Mouse (Mus musculus): Measurements from ENCODE around the gene Gm49322. TPM values are rescaled to one million over a fixed set of nuclear protein-coding genes. Genes with fewer than 3 reads are reported as not detected.

Gm49322 gene
- polyA plus RNA-seq, 1 experiment from 2014 or later = 5.9 TPM

DNA sequence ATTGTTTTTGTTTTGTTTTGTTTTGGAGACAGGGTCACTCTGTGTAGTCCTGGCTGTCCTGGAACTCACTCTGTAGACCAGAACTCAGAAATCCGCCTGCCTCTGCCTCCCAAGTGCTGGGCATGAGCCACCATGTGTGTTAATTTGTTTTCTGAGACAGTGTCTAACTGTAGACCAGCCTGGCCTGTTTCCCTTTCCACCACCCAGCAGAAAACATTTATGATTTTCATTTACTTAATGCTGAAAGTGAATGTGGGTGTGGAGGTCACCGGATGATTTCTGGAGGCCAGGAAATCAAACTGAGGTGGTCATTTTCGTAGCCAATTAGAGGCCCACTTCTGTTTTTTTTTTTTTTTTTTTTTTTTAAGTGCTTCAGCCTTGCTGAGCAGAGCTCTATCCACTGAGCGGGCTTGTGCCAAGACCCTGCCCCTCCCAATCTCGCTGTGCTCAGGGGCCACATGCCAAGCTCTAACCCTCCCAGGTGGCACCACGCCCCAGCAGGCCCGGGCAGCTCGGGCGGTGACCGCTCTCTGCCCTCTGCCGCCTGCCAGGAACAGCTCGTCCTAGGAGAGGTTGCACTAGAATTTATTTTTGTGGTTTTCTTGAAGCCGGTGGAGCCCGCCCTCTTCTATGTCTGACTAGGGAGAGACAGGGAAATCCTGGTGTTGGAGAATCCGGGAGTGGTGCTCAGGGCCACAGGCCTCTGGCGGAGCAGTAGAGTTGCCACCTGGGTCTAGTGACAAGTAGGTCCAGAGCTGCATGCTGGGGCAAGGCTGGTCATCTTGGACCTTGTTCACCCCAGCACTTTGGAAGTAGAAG, 58.6 kb downstream of the Gm49322 start:
- H3K36me3 ChIP-seq (replicated peaks) = peaks cover 40% of the 10 kb centered on the region
- WGBS = 46% methylated on average over 16 of the region's 16 CpGs
- no peaks in the 10 kb centered on the region for H3K27me3 ChIP-seq
- no peaks in the 10 kb centered on the region for H3K9me3 ChIP-seq
- peak; percentile 37; the same call in 1 of the 2 replicates for ATAC-seq (ENCODE audit: low FRiP score)
- peak overlapping the region; percentile 32 for H3K27ac ChIP-seq
- H3K4me3 ChIP-seq (replicated peaks) = no peak overlapping the region
- no peak overlapping the region for H3K9ac ChIP-seq
- H3K4me2 ChIP-seq = no peak overlapping the region
- H3K4me1 ChIP-seq = peaks cover 18% of the 10 kb centered on the region

DNA sequence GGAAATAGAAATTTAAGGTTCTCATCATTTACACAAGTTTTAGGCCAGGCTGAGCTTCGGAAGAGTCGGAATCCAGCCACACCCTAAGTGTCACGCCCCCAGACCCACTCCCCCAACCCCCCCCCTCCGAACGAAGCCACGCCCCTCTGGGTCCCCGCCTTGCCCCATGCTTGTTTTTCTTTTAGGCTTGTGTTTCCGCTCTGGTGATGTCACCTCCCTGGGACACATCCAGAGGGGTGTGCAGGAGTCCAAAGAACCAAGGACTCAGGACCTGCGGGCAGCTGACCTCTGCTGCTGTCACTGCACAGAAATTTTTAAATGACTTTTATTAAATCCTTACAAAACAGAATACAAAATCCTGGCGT, 59.2 kb downstream of the Gm49322 start:
- 21% methylated on average over 10 of the region's 10 CpGs for WGBS

More for the DNA sequence above, 59.2 kb downstream of the Gm49322 start:
- no peak overlapping the region; the same call in 1 of the 2 replicates for H3K27ac ChIP-seq
- no peak overlapping the region for H3K4me3 ChIP-seq (replicated peaks)
- H3K27me3 ChIP-seq = no peaks in the 10 kb centered on the region
- H3K4me1 ChIP-seq = peaks cover 18% of the 10 kb centered on the region
- ATAC-seq (ENCODE audit: low FRiP score) = no peak
- no peak overlapping the region for H3K4me2 ChIP-seq
- peaks cover 46% of the 10 kb centered on the region for H3K36me3 ChIP-seq (replicated peaks)
- H3K9ac ChIP-seq = no peak overlapping the region
- H3K9me3 ChIP-seq = no peaks in the 10 kb centered on the region

Small RNAs within 50 kb of the gene (microRNA-seq; reads per million reads assigned to microRNA genes)
- gene Mir6912 = 0.73 reads per million

Other genes starting within 250 kb of the Gm49322 start
- gene Plk5, start 249.6 kb upstream of the Gm49322 start, polyA plus RNA-seq (2016; fragmentation: Nextera tagmentation; extraction: Ambion mirVana) = 0.23 and 0.40 TPM in 2 replicates
- gene Mex3d, start 218.4 kb upstream of the Gm49322 start, polyA plus RNA-seq (2016; fragmentation: Nextera tagmentation; extraction: Ambion mirVana) = 17.3 and 21.3 TPM in 2 replicates
- gene Mbd3, start 206.5 kb upstream of the Gm49322 start, polyA plus RNA-seq (2016; fragmentation: Nextera tagmentation; extraction: Ambion mirVana) = 312 and 327 TPM in 2 replicates
- gene Uqcr11, start 199.2 kb upstream of the Gm49322 start, polyA plus RNA-seq (2016; fragmentation: Nextera tagmentation; extraction: Ambion mirVana) = 371 and 400 TPM in 2 replicates
- gene Tcf3, start 172.4 kb upstream of the Gm49322 start, polyA plus RNA-seq (2016; fragmentation: Nextera tagmentation; extraction: Ambion mirVana) = 203 and 205 TPM in 2 replicates
- 0.68 and 0.83 TPM in 2 replicates for gene Onecut3, start 111.2 kb upstream of the Gm49322 start, polyA plus RNA-seq (2016; fragmentation: Nextera tagmentation; extraction: Ambion mirVana)
- 0.46 and 0.64 TPM in 2 replicates for gene Atp8b3, start 66.9 kb upstream of the Gm49322 start, polyA plus RNA-seq (2016; fragmentation: Nextera tagmentation; extraction: Ambion mirVana)
- gene Rexo1, start 44.5 kb upstream of the Gm49322 start, polyA plus RNA-seq (2016; fragmentation: Nextera tagmentation; extraction: Ambion mirVana) = 31.0 and 36.0 TPM in 2 replicates
- 8.7 and 9.5 TPM in 2 replicates for gene Klf16, start 28.7 kb upstream of the Gm49322 start, polyA plus RNA-seq (2016; fragmentation: Nextera tagmentation; extraction: Ambion mirVana)
- gene Abhd17a, start 15.7 kb upstream of the Gm49322 start, polyA plus RNA-seq (2016; fragmentation: Nextera tagmentation; extraction: Ambion mirVana) = 84.2 and 89.6 TPM in 2 replicates
- 63.7 and 67.8 TPM in 2 replicates for gene Scamp4, start 3.1 kb upstream of the Gm49322 start, polyA plus RNA-seq (2016; fragmentation: Nextera tagmentation; extraction: Ambion mirVana)
- 5.3 and 6.0 TPM in 2 replicates for gene Adat3, start 3.1 kb upstream of the Gm49322 start, polyA plus RNA-seq (2016; fragmentation: Nextera tagmentation; extraction: Ambion mirVana)
- gene Csnk1g2, start 16.8 kb downstream of the Gm49322 start, polyA plus RNA-seq (2016; fragmentation: Nextera tagmentation; extraction: Ambion mirVana) = 146 and 161 TPM in 2 replicates
- 84.3 and 85.1 TPM in 2 replicates for gene Btbd2, start 51.0 kb downstream of the Gm49322 start, polyA plus RNA-seq (2016; fragmentation: Nextera tagmentation; extraction: Ambion mirVana)
- gene Mknk2, start 72.1 kb downstream of the Gm49322 start, polyA plus RNA-seq (2016; fragmentation: Nextera tagmentation; extraction: Ambion mirVana) = 74.4 and 75.4 TPM in 2 replicates
- 52.4 and 54.1 TPM in 2 replicates for gene Mob3a, start 96.0 kb downstream of the Gm49322 start, polyA plus RNA-seq (2016; fragmentation: Nextera tagmentation; extraction: Ambion mirVana)
- 20.6 and 21.6 TPM in 2 replicates for gene Izumo4, start 96.2 kb downstream of the Gm49322 start, polyA plus RNA-seq (2016; fragmentation: Nextera tagmentation; extraction: Ambion mirVana)
- 87.5 and 89.3 TPM in 2 replicates for gene Ap3d1, start 136.2 kb downstream of the Gm49322 start, polyA plus RNA-seq (2016; fragmentation: Nextera tagmentation; extraction: Ambion mirVana)
- gene Dot1l, start 149.2 kb downstream of the Gm49322 start, polyA plus RNA-seq (2016; fragmentation: Nextera tagmentation; extraction: Ambion mirVana) = 27.6 and 28.2 TPM in 2 replicates
- 77.1 and 89.4 TPM in 2 replicates for gene Sf3a2, start 192.2 kb downstream of the Gm49322 start, polyA plus RNA-seq (2016; fragmentation: Nextera tagmentation; extraction: Ambion mirVana)
- 152 and 156 TPM in 2 replicates for gene Plekhj1, start 192.6 kb downstream of the Gm49322 start, polyA plus RNA-seq (2016; fragmentation: Nextera tagmentation; extraction: Ambion mirVana)
- 0.15 TPM in 1 of 2 replicates, not detected in the other for gene Amh, start 199.2 kb downstream of the Gm49322 start, polyA plus RNA-seq (2016; fragmentation: Nextera tagmentation; extraction: Ambion mirVana)
- 0.27 and 0.36 TPM in 2 replicates for gene Jsrp1, start 207.5 kb downstream of the Gm49322 start, polyA plus RNA-seq (2016; fragmentation: Nextera tagmentation; extraction: Ambion mirVana)
- 1,463 and 1,490 TPM in 2 replicates for gene Oaz1, start 220.6 kb downstream of the Gm49322 start, polyA plus RNA-seq (2016; fragmentation: Nextera tagmentation; extraction: Ambion mirVana)
- gene Lingo3, start 238.0 kb downstream of the Gm49322 start, polyA plus RNA-seq (2016; fragmentation: Nextera tagmentation; extraction: Ambion mirVana) = 1.5 and 1.7 TPM in 2 replicates
- 274 and 289 TPM in 2 replicates for gene Lsm7, start 249.2 kb downstream of the Gm49322 start, polyA plus RNA-seq (2016; fragmentation: Nextera tagmentation; extraction: Ambion mirVana)
- 43.3 and 44.0 TPM in 2 replicates for gene Sppl2b, start 249.3 kb downstream of the Gm49322 start, polyA plus RNA-seq (2016; fragmentation: Nextera tagmentation; extraction: Ambion mirVana)